Mouse (Mus musculus): ENCODE results near the gene Oas1a. TPM values are rescaled to one million over a fixed set of nuclear protein-coding genes. Genes with fewer than 3 reads are reported as not detected.

Oas1a gene
- polyA plus RNA-seq, 1 experiment from 2014 or later = 0.66 TPM

GRCm38 (mm10) chr5:120870782-120871181 is 36.5 kb downstream of the Oas1a start:
- H3K27me3 ChIP-seq = peaks cover 8% of the 10 kb centered on the region; the same call in 1 of the 2 replicates
- H3K9ac ChIP-seq (replicated peaks) = no peak overlapping the region
- H3K36me3 ChIP-seq = no peaks in the 10 kb centered on the region
- ATAC-seq (ENCODE audit: insufficient number of reproducible peaks, insufficient read depth, low FRiP score, low TSS enrichment, low read depth) = no peak
- 82% methylated on average over 7 of the region's 7 CpGs for WGBS
- no peak overlapping the region for H3K27ac ChIP-seq
- no peaks in the 10 kb centered on the region for H3K9me3 ChIP-seq
- H3K4me2 ChIP-seq = no peak overlapping the region
- H3K4me1 ChIP-seq (replicated peaks) = no peaks in the 10 kb centered on the region
- no peak overlapping the region for H3K4me3 ChIP-seq (replicated peaks)

GRCm38 (mm10) chr5:120870081-120870480 is 37.2 kb downstream of the Oas1a start:
- H3K9ac ChIP-seq (replicated peaks) = no peak overlapping the region
- no peak overlapping the region for H3K4me2 ChIP-seq
- 56% methylated on average over 3 of the region's 3 CpGs for WGBS
- no peak overlapping the region for H3K4me3 ChIP-seq (replicated peaks)
- H3K27ac ChIP-seq = no peak overlapping the region
- no peaks in the 10 kb centered on the region for H3K9me3 ChIP-seq
- ATAC-seq (ENCODE audit: insufficient number of reproducible peaks, insufficient read depth, low FRiP score, low TSS enrichment, low read depth) = no peak
- H3K4me1 ChIP-seq (replicated peaks) = no peaks in the 10 kb centered on the region
- peaks cover 8% of the 10 kb centered on the region; the same call in 1 of the 2 replicates for H3K27me3 ChIP-seq
- H3K36me3 ChIP-seq = no peaks in the 10 kb centered on the region

GRCm38 (mm10) chr5:120869436-120870015 is 37.8 kb downstream of the Oas1a start:
- no peaks in the 10 kb centered on the region for H3K9me3 ChIP-seq
- WGBS = 85% methylated on average over 7 of the region's 7 CpGs
- H3K4me2 ChIP-seq = no peak overlapping the region
- H3K9ac ChIP-seq (replicated peaks) = no peak overlapping the region
- ATAC-seq (ENCODE audit: insufficient number of reproducible peaks, insufficient read depth, low FRiP score, low TSS enrichment, low read depth) = no peak
- no peaks in the 10 kb centered on the region for H3K4me1 ChIP-seq (replicated peaks)
- no peaks in the 10 kb centered on the region for H3K36me3 ChIP-seq
- peaks cover 8% of the 10 kb centered on the region; the same call in 1 of the 2 replicates for H3K27me3 ChIP-seq
- no peak overlapping the region for H3K4me3 ChIP-seq (replicated peaks)
- H3K27ac ChIP-seq = no peak overlapping the region

- H3K27me3 ChIP-seq = peaks cover 8% of the 10 kb centered on the region; the same call in 1 of the 2 replicates
- WGBS = 53% methylated on average over 3 of the region's 3 CpGs
- H3K9me3 ChIP-seq = no peaks in the 10 kb centered on the region
- ATAC-seq (ENCODE audit: insufficient number of reproducible peaks, insufficient read depth, low FRiP score, low TSS enrichment, low read depth) = no peak
- no peak overlapping the region for H3K4me3 ChIP-seq (replicated peaks)
- no peaks in the 10 kb centered on the region for H3K36me3 ChIP-seq
- no peak overlapping the region for H3K27ac ChIP-seq
- H3K4me1 ChIP-seq (replicated peaks) = no peaks in the 10 kb centered on the region
- H3K9ac ChIP-seq (replicated peaks) = no peak overlapping the region
- H3K4me2 ChIP-seq = no peak overlapping the region
These were observed 41.9 kb downstream of the Oas1a start for GRCm38 (mm10) chr5:120865336-120865860.

GRCm38 (mm10) chr5:120861121-120861520 is 46.2 kb downstream of the Oas1a start, which contains the start of gene Oas1h:
TSS of gene Oas1h (plus strand) at chr5:120861421.
- no peak within 1 kb of the TSS for H3K27ac ChIP-seq
- WGBS = 60% methylated on average over 4 of the region's 4 CpGs
- ATAC-seq (ENCODE audit: insufficient number of reproducible peaks, insufficient read depth, low FRiP score, low TSS enrichment, low read depth) = no peak
- no peaks in the 10 kb centered on the region for H3K36me3 ChIP-seq
- H3K9ac ChIP-seq (replicated peaks) = no peak within 1 kb of the TSS
- no peaks in the 10 kb centered on the region for H3K4me1 ChIP-seq (replicated peaks)
- H3K27me3 ChIP-seq = no peaks in the 10 kb centered on the region
- H3K9me3 ChIP-seq = no peaks in the 10 kb centered on the region
- no peak within 1 kb of the TSS for H3K4me3 ChIP-seq (replicated peaks)
- no peak within 1 kb of the TSS for H3K4me2 ChIP-seq

GRCm38 (mm10) chr5:120859241-120859640 is 48.1 kb downstream of the Oas1a start:
- H3K4me3 ChIP-seq (replicated peaks) = no peak overlapping the region
- ATAC-seq (ENCODE audit: insufficient number of reproducible peaks, insufficient read depth, low FRiP score, low TSS enrichment, low read depth) = no peak
- H3K27ac ChIP-seq = no peak overlapping the region
- 81% methylated on average over 2 of the region's 2 CpGs for WGBS
- H3K9ac ChIP-seq (replicated peaks) = no peak overlapping the region
- no peak overlapping the region for H3K4me2 ChIP-seq
- H3K4me1 ChIP-seq (replicated peaks) = no peaks in the 10 kb centered on the region
- H3K27me3 ChIP-seq = no peaks in the 10 kb centered on the region
- peaks cover 8% of the 10 kb centered on the region for H3K9me3 ChIP-seq
- H3K36me3 ChIP-seq = no peaks in the 10 kb centered on the region

- 59% methylated on average over 3 of the region's 3 CpGs for WGBS
- Histone ChIP-seq H3K36me3 (no peaks in the 10 kb centered on the region), H3K4me1 (replicated peaks) (no peaks in the 10 kb centered on the region), H3K9me3 (peaks cover 6% of the 10 kb centered on the region), H3K27ac (no peak overlapping the region), H3K4me2 (no peak overlapping the region), H3K27me3 (no peaks in the 10 kb centered on the region), H3K9ac (replicated peaks) (no peak overlapping the region), H3K4me3 (replicated peaks) (no peak overlapping the region)
- ATAC-seq (ENCODE audit: insufficient number of reproducible peaks, insufficient read depth, low FRiP score, low TSS enrichment, low read depth) = no peak
These were observed 57.7 kb downstream of the Oas1a start for GRCm38 (mm10) chr5:120849601-120850136.

- no peak for ATAC-seq (ENCODE audit: insufficient number of reproducible peaks, insufficient read depth, low FRiP score, low TSS enrichment, low read depth)
These were observed 60.3 kb downstream of the Oas1a start, which contains the start of gene Oas1f for GRCm38 (mm10) chr5:120847067-120847466. TSS of gene Oas1f (plus strand) at chr5:120847367.

More at GRCm38 (mm10) chr5:120847067-120847466, 60.3 kb downstream of the Oas1a start, which contains the start of gene Oas1f:
- H3K27ac ChIP-seq = no peak within 1 kb of the TSS
- H3K4me1 ChIP-seq (replicated peaks) = no peaks in the 10 kb centered on the region
- no peaks in the 10 kb centered on the region for H3K27me3 ChIP-seq
- H3K36me3 ChIP-seq = no peaks in the 10 kb centered on the region
- no peaks in the 10 kb centered on the region for H3K9me3 ChIP-seq
- no peak within 1 kb of the TSS for H3K9ac ChIP-seq (replicated peaks)
- no peak within 1 kb of the TSS for H3K4me3 ChIP-seq (replicated peaks)
- WGBS = 74% methylated on average over 4 of the region's 4 CpGs
- H3K4me2 ChIP-seq = no peak within 1 kb of the TSS

Small RNA genes within 50 kb of the gene (microRNA-seq; reads per million reads assigned to microRNA genes)
- gene Gm22907 = not detected

Other genes starting within 250 kb of the Oas1a start
- 6.8 and 7.5 TPM in 2 replicates for gene Dtx1, start 195.6 kb downstream of the Oas1a start, polyA plus RNA-seq (2016; fragmentation: Nextera tagmentation; extraction: Ambion mirVana)
- 0.15 and 0.19 TPM in 2 replicates for gene Oas2, start 157.7 kb downstream of the Oas1a start, polyA plus RNA-seq (2016; fragmentation: Nextera tagmentation; extraction: Ambion mirVana)
- not detected in 2 replicates for gene Oas3, start 129.9 kb downstream of the Oas1a start, polyA plus RNA-seq (2016; fragmentation: Nextera tagmentation; extraction: Ambion mirVana)
- gene Oas1e, start 112.0 kb downstream of the Oas1a start, polyA plus RNA-seq (2016; fragmentation: Nextera tagmentation; extraction: Ambion mirVana) = 0.20 TPM in 1 of 2 replicates, not detected in the other
- 0.23 and 0.51 TPM in 2 replicates for gene Oas1c, start 95.0 kb downstream of the Oas1a start, polyA plus RNA-seq (2016; fragmentation: Nextera tagmentation; extraction: Ambion mirVana)
- gene Oas1f, start 60.2 kb downstream of the Oas1a start, polyA plus RNA-seq (2016; fragmentation: Nextera tagmentation; extraction: Ambion mirVana) = not detected in 2 replicates
- gene Oas1h, start 46.1 kb downstream of the Oas1a start, polyA plus RNA-seq (2016; fragmentation: Nextera tagmentation; extraction: Ambion mirVana) = not detected in 2 replicates
- 0.14 and 0.22 TPM in 2 replicates for gene Oas1g, start 19.9 kb downstream of the Oas1a start, polyA plus RNA-seq (2016; fragmentation: Nextera tagmentation; extraction: Ambion mirVana)
- gene Oas1d, start 7.0 kb upstream of the Oas1a start, polyA plus RNA-seq (2016; fragmentation: Nextera tagmentation; extraction: Ambion mirVana) = not detected in 2 replicates
- gene Rph3a, start 102.6 kb upstream of the Oas1a start, polyA plus RNA-seq (2016; fragmentation: Nextera tagmentation; extraction: Ambion mirVana) = not detected in 2 replicates